Mouse (Mus musculus): ENCODE measurements at regions not wholly inside any gene's neighbourhood (a gene's known extent, or its start where the extent isn't known, plus 50 kb on each side); places are given as distances from the start of the nearest gene placed in this dataset.

GRCm38 (mm10) chr4:55442098-55442497 is 90.2 kb downstream of the Klf4 start:
- DNase-seq (ENCODE audit: low read depth): no peak
- TF ChIP-seq POLR2A (IDR thresholded peaks at IDR 0.05; ENCODE audit: borderline replicate concordance, extremely low read depth, insufficient read depth, insufficient read length, poor library complexity, severe bottlenecking) (no peak), CTCF (IDR thresholded peaks at IDR 0.05; ENCODE audit: borderline replicate concordance, extremely low read depth, insufficient read depth, insufficient read length) (no peak)

Measured in brain, embryonic 14.5 days (tissue).